Mouse (Mus musculus): ENCODE results near the gene Tubgcp6.

Gene Tubgcp6

DNA sequence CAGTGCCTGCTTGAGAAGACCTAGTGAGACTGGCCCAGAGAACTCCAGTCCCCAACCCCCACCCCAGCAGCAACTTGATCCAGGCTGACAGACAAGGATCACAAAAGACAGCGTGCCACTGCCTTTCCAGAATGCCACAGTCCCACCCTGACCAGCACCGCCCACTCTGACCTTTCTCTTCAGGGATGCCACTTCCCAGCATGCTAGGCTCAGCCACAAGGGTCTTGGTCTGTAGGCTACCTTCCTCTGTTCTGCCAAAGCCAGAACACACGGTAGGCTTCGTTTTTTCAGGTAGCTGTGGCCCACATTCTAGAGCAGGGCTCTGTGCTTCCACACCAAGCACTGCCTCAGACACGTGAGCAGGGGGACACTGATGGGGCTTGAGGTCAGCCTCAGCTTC, 20.3 kb downstream of the Tubgcp6 start:
- DNase-seq (ENCODE audit: low spot score) = no peak

DNA sequence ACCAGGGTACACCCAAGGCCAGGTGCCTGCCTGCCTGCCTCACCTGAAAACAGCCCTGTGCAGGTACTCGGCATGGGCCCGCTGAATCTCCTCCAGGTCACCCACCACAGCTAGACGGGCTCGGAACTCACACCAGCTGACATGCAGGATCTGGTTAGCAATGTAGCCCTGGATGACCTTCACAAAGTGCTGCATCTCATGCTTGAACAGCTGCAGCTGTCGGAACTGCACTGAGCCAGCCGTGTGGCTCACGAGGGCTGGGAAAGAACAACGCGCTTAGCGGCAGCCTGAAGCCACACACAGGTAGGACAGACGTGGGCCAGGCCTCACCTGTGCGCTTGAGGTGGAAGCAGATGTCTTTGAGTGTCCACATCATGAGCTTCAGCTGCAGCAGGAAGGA, 22.1 kb downstream of the Tubgcp6 start:
- DNase-seq (ENCODE audit: low spot score) = no peak

GRCm38 (mm10) chr15:89098616-89099015, 24.3 kb downstream of the Tubgcp6 start:
- DNase-seq (ENCODE audit: low spot score) = no peak

DNA sequence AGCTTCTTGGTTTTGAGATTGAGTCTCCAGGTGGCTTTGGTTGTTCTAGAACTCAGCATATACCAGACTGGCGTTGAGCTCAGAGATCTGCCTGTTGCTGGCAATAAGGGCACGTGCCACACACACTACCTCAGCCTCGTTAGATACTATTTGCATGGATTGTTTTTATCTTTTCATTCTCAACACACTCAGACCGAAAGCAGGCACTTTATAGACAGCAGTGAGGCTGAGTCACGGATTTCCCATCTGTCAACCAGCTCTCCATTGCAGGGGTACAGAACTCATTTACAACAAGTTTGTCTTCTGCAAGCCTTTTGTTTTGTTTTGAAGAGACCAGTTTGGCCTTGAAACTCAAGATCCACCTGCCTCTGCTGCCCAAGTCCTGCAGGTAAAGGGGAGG, 25.5 kb downstream of the Tubgcp6 start:
- no peak for DNase-seq (ENCODE audit: low spot score)

GRCm38 (mm10) chr15:89092181-89092580, 30.7 kb downstream of the Tubgcp6 start:
- no peak for DNase-seq (ENCODE audit: low spot score)

- no peak for DNase-seq (ENCODE audit: low spot score)
Observed at GRCm38 (mm10) chr15:89090662-89091061, 32.2 kb downstream of the Tubgcp6 start.

- DNase-seq (ENCODE audit: low spot score) = no peak
Observed at GRCm38 (mm10) chr15:89089248-89090051, 33.5 kb downstream of the Tubgcp6 start.

GRCm38 (mm10) chr15:89088607-89089247, 34.2 kb downstream of the Tubgcp6 start, which contains the start of gene Selenoo:
Gene Selenoo (plus strand): TSS chr15:89089084.
- peak; percentile 57 for DNase-seq (ENCODE audit: low spot score)

DNA sequence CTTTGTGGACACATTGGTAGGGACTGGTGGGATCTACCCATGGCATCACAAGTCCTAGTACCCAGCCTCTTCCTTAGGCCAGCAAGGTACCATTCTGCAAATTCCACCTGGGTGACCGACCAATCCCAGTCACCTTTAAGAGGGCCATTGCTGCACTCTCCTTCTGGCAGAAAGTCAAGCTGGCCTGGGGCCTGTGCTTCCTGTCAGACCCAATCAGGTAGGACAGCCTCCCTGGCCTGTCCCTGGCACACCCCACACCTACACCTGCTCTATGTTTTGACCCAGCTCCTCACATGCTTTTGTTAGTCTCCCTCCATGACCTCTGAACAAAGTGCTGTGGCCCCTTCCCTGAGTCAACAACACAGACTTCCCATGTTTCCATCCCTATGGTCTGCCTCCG, 38.1 kb downstream of the Tubgcp6 start:
- no peak for DNase-seq (ENCODE audit: low spot score)

- no peak for DNase-seq (ENCODE audit: low spot score)
Observed at GRCm38 (mm10) chr15:89083906-89084305, 39.0 kb downstream of the Tubgcp6 start.

- DNase-seq (ENCODE audit: low spot score) = no peak
Observed at GRCm38 (mm10) chr15:89078208-89078836, 44.6 kb downstream of the Tubgcp6 start.

DNA sequence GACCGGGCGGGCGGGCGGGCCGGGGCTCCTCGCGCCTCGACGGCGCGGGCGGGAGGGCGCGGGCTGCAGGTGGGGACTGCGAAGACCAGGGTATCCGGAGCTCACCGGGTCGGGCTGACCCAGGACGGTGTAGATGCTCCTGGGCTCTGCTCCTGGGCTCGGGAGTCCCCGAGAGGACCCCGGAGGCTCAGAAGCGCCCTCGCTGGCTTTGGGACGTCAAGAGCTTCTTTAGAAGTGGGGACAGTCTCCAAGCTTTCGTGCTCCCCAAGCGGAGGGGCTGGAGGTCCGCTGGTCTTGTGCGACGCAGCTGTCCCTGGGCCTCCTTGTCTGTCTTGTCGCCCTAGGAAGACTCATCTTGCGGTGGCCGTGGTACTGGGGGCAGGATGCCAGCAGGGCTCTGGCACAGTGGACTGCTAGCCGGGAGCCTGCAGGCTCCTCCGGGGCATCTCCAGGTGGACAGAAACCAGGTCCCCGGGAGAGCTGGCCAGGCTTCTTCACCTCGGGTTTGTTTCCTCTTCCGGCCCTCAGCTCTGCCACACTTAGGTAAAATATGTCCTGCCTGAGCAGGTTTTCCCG, 46.7 kb downstream of the Tubgcp6 start:
- no peak for DNase-seq (ENCODE audit: low spot score)

DNA sequence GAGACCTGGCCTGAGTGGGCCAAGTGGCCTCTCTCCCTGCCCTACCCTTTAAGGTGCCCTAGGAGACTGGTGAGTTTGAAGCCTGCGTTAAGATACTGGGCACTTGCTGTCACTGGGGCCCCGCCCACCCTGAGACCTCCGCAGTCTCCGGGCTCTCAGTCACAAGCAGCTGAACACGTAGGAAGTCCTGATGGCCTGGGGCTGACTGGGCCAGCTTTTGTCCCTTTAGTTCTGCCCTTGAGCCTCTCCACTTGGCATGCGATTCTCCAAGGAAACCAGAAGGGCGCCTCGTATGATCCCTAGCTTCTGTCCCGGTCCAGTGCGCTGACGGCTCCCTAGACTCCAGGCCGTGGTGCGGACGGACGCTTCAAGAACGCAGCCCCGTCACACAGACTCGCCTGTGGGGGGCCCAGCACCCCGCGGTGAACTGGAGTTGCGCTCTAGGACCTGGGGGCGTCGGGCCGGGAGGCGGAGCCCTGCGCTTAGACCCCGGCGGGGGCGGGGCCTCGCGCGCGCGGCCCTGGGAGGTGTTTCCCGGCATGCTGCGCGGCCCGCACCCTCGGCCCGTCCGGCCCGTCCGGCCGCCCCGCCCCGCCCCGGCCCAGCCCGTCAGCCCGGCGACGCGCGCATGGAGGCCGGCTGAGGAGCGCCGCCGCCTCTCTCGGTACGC, 47.3 kb downstream of the Tubgcp6 start:
- DNase-seq (ENCODE audit: low spot score) = no peak

- DNase-seq (ENCODE audit: low spot score) = no peak
Observed at GRCm38 (mm10) chr15:89074613-89075477, 48.1 kb downstream of the Tubgcp6 start, which contains the start of gene Trabd. Gene Trabd (plus strand): TSS chr15:89075124.

DNA sequence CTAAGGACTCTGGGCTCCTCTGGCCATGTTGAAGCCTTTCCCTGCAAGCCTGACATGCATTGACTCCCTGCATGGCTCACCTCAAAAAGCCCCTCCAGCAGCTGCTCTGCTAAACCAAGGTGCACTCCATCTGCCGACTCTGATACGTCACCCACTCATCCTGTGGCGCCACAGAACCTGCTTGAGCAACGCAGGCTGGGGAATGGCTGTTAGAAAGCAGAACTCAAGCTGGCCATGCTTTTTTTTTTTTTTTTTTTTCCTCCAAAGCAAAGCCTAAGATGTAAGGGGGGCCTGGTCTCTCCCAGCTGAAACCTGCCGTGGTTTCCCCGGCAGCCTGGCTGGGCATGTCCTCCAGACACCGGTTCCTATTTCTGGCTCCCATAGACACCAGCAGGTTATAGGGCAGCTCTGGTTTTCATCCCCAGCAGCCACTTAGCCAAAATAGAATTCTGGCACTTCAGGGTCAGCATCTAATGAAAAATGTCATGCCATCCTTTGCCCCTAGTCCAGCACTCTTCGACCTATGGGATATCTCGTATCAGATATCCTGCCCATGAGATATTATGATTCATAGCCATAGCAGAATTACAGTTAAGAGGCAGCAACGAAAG, 48.8 kb downstream of the Tubgcp6 start:
- DNase-seq (ENCODE audit: low spot score) = no peak

DNA sequence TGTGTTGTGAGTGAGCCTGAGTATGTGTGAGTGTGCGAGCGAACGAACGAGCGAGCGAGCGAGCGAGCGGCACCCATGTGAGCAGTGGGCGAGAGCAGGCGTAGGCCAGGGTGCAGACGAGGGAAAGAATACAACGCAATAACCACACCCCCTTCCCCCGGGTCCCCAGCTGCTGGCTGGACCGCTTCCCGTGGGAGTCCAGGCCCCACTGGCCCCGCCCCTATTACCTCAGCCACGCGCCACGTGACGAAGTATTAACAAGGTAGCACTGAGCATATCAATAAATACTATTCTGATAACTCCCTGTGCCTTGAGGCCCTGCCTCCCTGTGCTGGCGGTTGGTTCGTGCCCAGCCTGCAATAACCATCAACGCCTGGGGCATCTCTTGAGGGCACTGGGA, 52.3 kb downstream of the Tubgcp6 start:
- no peak for DNase-seq (ENCODE audit: low spot score)

GRCm38 (mm10) chr15:89069336-89069840, 53.5 kb downstream of the Tubgcp6 start:
- DNase-seq (ENCODE audit: low spot score) = no peak

- DNase-seq (ENCODE audit: low spot score) = no peak
Observed at GRCm38 (mm10) chr15:89068226-89068625, 54.7 kb downstream of the Tubgcp6 start.

DNA sequence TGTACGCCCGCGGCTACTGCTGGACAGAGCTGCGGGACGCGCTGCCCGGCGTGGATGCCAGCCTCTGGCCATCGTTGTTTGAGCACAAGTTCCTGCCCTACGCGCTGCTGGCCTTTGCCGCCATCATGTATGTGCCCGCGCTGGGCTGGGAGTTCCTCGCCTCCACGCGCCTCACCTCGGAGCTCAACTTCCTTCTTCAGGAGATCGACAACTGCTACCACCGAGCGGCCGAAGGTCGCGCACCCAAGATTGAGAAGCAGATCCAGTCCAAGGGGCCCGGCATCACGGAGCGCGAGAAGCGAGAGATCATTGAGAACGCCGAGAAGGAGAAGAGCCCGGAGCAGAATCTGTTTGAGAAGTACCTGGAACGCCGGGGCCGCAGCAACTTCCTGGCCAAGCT, 55.3 kb downstream of the Tubgcp6 start:
- no peak for DNase-seq (ENCODE audit: low spot score)

- no peak for DNase-seq (ENCODE audit: low spot score)
Observed at GRCm38 (mm10) chr15:89064891-89065290, 58.0 kb downstream of the Tubgcp6 start.

All from layer of hippocampus, adult 9-10 months (tissue).